Mouse (Mus musculus) limb, embryonic 13.5 days (tissue): ENCODE measurements at regions not wholly inside any gene's neighbourhood (a gene's known extent, or its start where the extent isn't known, plus 50 kb on each side); places are given as distances from the start of the nearest gene placed in this dataset.
"Not testable (repeated sequence)": the region's sequence is repeated elsewhere in the genome, so short reads cannot be mapped to it uniquely, and the experiment has no call there.

Experiments
- ATAC-seq: fragments of 200-750 bp; cut with Nextera tagmentation; 2 replicates; pipeline ENCODE4 v1.8.0; 2017; ENCODE audit warnings: low read depth, moderate number of reproducible peaks, moderate TSS enrichment; ENCODE audit not compliant: low FRiP score
- H3K27ac ChIP-seq: fragments of 300-500 bp; sonication (generic); 2 replicates; pipeline ENCODE4 v1.5.1; 2015; ENCODE audit warnings: inconsistent platforms, mild to moderate bottlenecking, moderate library complexity
- H3K27me3 ChIP-seq: fragments of 300-500 bp; sonication (generic); 2 replicates; pipeline ENCODE4 v1.6.1; 2015; ENCODE audit warnings: mild to moderate bottlenecking, inconsistent platforms
- H3K36me3 ChIP-seq: fragments of 300-500 bp; sonication (generic); 2 replicates; pipeline ENCODE4 v1.6.1; 2015; ENCODE audit warnings: inconsistent platforms, mild to moderate bottlenecking, moderate library complexity
- H3K4me1 ChIP-seq: fragments of 300-500 bp; sonication (generic); 2 replicates; pipeline ENCODE4 v1.6.1; 2015; ENCODE audit warnings: inconsistent platforms
- H3K4me2 ChIP-seq: fragments of 300-500 bp; sonication (generic); replicated peaks from 2 replicates; pipeline ENCODE4 v1.6.1; 2015; ENCODE audit warnings: inconsistent platforms, mild to moderate bottlenecking, moderate library complexity
- H3K4me3 ChIP-seq: fragments of 300-500 bp; sonication (generic); 2 replicates; pipeline ENCODE4 v1.5.1; 2015; ENCODE audit warnings: moderate library complexity, mild to moderate bottlenecking, inconsistent platforms
- H3K9ac ChIP-seq: fragments of 300-500 bp; sonication (generic); 2 replicates; pipeline ENCODE4 v1.6.1; 2015; ENCODE audit warnings: mild to moderate bottlenecking, inconsistent platforms
- H3K9me3 ChIP-seq: fragments of 300-500 bp; sonication (generic); 2 replicates; pipeline ENCODE4 v1.6.1; 2016; ENCODE audit warnings: inconsistent platforms
- WGBS: fragments of 180-500 bp; shearing (Covaris S2); methylation state at CpG from one replicate; pipeline ENCODE4 v1.1.7; 2015; 5-methylcytosine and 5-hydroxymethylcytosine counted together

DNA sequence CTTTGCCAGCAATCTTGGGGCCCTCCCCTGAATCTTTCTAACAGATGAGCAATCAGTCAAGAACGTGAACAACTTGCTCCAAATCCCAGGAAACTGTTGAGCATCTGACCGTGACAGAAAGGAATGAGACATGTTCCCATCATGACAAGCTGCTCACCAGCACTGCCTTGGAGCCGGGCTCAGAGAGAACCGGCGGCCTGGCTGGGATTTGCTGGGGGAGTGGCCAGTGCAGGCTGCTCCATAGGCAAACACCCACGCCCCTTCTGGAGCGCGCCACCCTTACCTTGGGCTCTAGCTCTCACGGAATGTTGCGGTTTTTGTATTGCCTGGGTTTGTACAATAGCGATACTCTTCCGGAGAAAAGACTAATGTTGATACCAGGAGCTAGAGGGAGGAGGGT is 605.4 kb upstream of the Gm19410 start:
- no peak overlapping the region for H3K4me3 ChIP-seq
- H3K9ac ChIP-seq: no peak overlapping the region
- no peaks in the 10 kb centered on the region for H3K4me1 ChIP-seq
- WGBS: 89% methylated on average over 12 of the region's 12 CpGs
- H3K9me3 ChIP-seq: no peaks in the 10 kb centered on the region
- no peak for ATAC-seq
- H3K27me3 ChIP-seq: peaks cover 3% of the 10 kb centered on the region; the same call in 1 of the 2 replicates
- H3K4me2 ChIP-seq: no peak overlapping the region
- H3K27ac ChIP-seq: no peak overlapping the region
- no peaks in the 10 kb centered on the region for H3K36me3 ChIP-seq

DNA sequence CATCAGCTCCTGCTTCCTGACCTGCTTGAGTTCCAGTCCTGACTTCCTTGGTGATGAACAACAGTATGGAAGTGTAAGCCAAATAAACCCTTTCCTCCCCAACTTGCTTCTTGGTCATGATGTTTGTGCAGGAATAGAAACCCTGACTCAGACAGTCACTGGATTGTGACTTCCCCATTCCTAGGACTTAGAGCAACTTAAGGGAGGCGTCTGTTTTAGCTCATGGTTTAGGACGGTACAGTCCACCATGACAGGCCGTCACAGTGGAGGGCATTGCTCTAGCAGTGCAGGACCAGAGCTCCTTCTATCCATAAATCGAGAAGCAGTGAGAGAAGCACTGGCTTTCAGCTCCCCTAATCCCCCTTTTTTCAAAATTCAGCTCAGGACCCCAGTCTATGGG is 603.4 kb upstream of the Gm19410 start:
- not testable (repeated sequence) for H3K4me3 ChIP-seq, H3K4me2 ChIP-seq, H3K9me3 ChIP-seq, H3K9ac ChIP-seq, H3K27ac ChIP-seq, H3K36me3 ChIP-seq, H3K27me3 ChIP-seq, ATAC-seq, H3K4me1 ChIP-seq
- WGBS: 88% methylated on average over 4 of the region's 4 CpGs

DNA sequence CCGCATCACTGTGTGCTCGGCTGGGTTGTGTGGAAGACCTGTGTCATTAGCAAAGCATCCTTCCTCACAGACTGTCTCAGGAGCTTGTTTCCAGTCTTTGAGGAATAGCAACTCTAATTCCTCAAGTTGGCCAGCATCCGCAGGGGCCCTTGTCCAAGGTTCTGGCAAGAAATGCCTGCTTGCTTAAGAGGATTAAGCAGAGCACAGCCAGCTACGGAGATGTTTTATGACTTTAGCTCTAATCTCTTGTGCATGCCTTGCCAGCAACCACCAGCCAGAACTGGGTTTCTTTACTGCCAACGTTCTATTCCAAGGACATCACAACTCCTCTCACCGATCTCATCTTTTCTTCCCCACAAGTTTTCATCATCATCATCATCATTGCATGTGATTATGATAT is 599.0 kb upstream of the Gm19410 start:
- H3K9ac ChIP-seq: no peak overlapping the region
- no peak overlapping the region for H3K27ac ChIP-seq
- no peaks in the 10 kb centered on the region for H3K36me3 ChIP-seq
- H3K4me2 ChIP-seq: no peak overlapping the region
- no peaks in the 10 kb centered on the region for H3K9me3 ChIP-seq
- H3K4me3 ChIP-seq: no peak overlapping the region
- 74% methylated on average over 6 of the region's 6 CpGs for WGBS
- H3K4me1 ChIP-seq: no peaks in the 10 kb centered on the region
- no peaks in the 10 kb centered on the region for H3K27me3 ChIP-seq
- no peak for ATAC-seq

DNA sequence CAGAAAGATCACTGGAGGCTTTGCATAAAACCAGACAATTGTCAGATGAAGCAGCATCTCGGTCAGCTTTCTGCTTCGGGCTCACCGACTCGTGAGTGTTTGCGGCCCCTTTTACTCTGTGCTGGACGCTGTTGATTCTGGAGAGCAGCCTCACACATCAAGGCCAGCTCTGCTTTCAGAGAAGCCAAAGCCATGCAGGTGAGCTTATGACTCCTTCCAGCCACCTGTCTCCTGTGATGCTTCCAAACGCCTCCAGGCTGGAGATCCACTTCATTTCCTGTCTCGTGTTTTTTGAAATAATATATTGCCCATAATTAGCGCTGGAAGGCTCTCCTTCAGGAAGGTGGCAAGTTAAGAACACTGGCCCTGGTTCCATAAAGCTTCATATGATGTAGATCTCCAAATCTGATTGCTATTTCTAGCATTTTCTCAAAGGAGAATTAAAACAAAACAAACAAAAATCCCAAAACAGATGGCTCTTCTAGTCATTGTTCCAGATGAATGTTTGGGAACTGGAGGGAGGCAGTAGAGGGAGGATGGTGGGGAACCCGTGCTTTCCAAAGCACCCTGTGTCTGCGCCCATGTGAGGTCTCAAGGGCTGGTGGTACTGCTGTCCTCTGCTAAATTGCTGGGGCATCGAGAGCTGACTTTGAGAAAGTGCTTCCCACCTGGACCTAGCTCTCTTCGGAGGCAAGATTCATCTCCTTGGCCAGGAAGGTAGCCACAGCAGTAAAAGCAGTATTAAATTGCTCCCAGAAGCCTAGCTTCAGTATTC is 593.9 kb upstream of the Gm19410 start:
- Histone ChIP-seq H3K9ac (no peak overlapping the region), H3K27ac (no peak overlapping the region), H3K9me3 (no peaks in the 10 kb centered on the region), H3K4me1 (no peaks in the 10 kb centered on the region), H3K27me3 (no peaks in the 10 kb centered on the region), H3K36me3 (no peaks in the 10 kb centered on the region), H3K4me3 (no peak overlapping the region), H3K4me2 (no peak overlapping the region)
- no peak for ATAC-seq
- WGBS: 79% methylated on average over 13 of the region's 13 CpGs

DNA sequence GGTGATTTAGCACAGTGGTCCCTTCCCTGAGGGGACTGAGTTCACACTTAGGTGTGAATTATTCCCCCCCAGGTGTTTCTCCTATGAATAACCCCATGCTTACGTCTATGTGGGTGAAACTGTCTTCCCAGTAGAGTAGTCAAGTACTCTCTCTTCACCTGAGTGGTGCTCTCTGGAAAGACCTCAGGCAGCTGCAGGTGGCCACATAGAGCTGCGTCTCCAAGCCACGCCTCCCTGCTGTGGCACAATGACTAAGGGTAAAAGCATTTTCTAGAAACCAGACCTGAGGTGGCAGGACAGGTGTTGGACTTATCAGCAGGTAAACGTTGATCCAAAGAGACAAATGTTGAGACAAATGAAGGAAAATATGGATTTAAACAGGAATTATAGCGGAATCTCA is 588.3 kb upstream of the Gm19410 start:
- no peak overlapping the region for H3K4me3 ChIP-seq
- H3K36me3 ChIP-seq: no peaks in the 10 kb centered on the region
- no peaks in the 10 kb centered on the region for H3K9me3 ChIP-seq
- no peak overlapping the region for H3K9ac ChIP-seq
- ATAC-seq: no peak
- no peak overlapping the region for H3K4me2 ChIP-seq
- no peaks in the 10 kb centered on the region for H3K4me1 ChIP-seq
- no peaks in the 10 kb centered on the region for H3K27me3 ChIP-seq
- no peak overlapping the region for H3K27ac ChIP-seq
- 64% methylated on average over 5 of the region's 5 CpGs for WGBS

DNA sequence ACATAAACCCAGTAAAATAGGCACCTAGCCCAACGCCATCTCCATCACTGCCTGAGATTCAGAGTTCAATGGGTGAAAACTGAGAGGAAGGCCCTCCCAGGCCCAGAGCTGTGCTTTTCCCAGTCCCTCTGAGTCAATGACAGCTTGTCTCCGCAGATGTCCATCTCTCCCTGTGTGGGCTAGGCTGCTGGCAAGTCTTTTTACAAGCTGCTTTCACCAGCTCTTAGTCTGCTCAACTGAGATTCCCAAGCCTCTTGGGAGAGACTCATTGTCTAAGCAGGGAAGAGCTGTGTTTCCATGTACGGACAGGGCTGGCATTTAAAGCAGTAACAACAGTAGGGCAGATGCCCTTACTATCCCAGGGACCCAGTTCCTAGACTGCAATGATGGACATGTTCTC is 585.5 kb upstream of the Gm19410 start:
- H3K4me2 ChIP-seq: no peak overlapping the region
- H3K4me3 ChIP-seq: no peak overlapping the region
- WGBS: 77% methylated on average over 3 of the region's 3 CpGs
- no peaks in the 10 kb centered on the region for H3K36me3 ChIP-seq
- H3K9ac ChIP-seq: no peak overlapping the region
- H3K4me1 ChIP-seq: no peaks in the 10 kb centered on the region
- no peak for ATAC-seq
- 0 out of 2 replicates have a peak, but pooled peaks cover 9% of the 10 kb centered on the region for H3K9me3 ChIP-seq
- H3K27me3 ChIP-seq: no peaks in the 10 kb centered on the region
- no peak overlapping the region for H3K27ac ChIP-seq

DNA sequence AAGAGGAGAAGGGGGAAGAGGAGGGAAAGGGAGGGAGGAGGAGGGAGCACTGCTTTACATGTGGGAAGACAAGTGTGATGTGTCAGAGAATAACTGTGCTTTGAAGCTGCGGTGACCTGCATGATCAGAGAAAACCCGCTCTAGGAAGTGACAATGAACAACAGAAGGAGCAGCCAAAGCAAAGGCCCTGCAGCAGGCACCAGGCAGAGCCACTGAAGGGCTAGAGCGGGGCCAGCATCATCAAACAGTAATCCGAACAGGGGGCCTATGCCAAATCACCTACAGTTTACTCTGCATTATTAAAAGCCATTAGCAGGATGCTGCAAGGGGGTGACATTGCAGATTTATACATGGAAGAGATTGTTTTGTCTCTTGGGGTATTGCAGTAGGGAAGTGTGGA is 583.4 kb upstream of the Gm19410 start:
- ATAC-seq: no peak
- Histone ChIP-seq H3K27me3 (no peaks in the 10 kb centered on the region), H3K4me2 (no peak overlapping the region), H3K27ac (no peak overlapping the region), H3K4me3 (no peak overlapping the region), H3K36me3 (no peaks in the 10 kb centered on the region), H3K4me1 (no peaks in the 10 kb centered on the region), H3K9ac (no peak overlapping the region), H3K9me3 (0 out of 2 replicates have a peak, but pooled peaks cover 9% of the 10 kb centered on the region)
- 62% methylated on average over 4 of the region's 4 CpGs for WGBS

DNA sequence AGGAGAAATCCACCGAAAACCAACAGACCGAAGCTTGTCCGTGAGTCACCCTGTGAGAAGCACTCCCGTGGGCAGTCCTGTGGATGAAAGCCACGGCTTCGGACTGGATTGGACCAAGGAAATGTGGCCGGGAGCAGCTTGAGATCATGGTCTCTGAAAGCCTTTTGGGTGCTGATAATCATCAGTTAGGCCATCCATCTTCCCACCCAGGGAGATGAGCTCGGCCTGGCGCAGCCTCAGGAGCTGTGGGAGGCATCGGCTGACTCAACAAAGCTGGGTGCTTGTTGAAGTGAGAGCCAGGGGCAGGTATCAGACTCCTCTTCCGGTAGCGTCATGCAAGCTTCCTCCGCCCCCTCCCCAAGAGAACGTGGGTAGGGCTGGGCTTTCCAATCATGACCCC is 582.2 kb upstream of the Gm19410 start:
- H3K9ac ChIP-seq: no peak overlapping the region
- no peaks in the 10 kb centered on the region for H3K27me3 ChIP-seq
- H3K4me3 ChIP-seq: no peak overlapping the region
- no peak for ATAC-seq
- H3K36me3 ChIP-seq: no peaks in the 10 kb centered on the region
- no peak overlapping the region for H3K27ac ChIP-seq
- H3K9me3 ChIP-seq: 0 out of 2 replicates have a peak, but pooled peaks cover 9% of the 10 kb centered on the region
- H3K4me1 ChIP-seq: no peaks in the 10 kb centered on the region
- WGBS: 94% methylated on average over 14 of the region's 14 CpGs
- no peak overlapping the region for H3K4me2 ChIP-seq

DNA sequence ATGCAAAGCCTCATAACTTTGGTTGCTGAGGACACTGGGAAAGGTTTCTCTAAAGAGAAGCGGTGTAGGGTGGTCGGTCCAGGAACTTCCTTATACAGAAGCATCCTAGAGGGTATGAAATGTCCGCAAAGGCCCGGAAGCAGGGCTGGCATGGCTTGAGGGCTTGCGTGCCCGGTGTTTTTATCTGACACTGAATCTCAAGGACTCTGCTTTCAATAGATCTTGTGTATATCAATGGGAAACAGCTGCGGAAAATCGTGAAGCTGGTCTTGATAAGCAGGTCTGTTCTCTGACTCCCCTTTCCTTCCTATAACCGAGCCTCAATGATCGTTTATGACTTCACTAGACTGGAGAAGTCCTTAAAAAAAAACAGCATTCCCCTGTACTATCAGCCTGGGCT is 580.4 kb upstream of the Gm19410 start:
- H3K4me2 ChIP-seq: no peak overlapping the region
- no peaks in the 10 kb centered on the region for H3K4me1 ChIP-seq
- H3K9me3 ChIP-seq: 0 out of 2 replicates have a peak, but pooled peaks cover 9% of the 10 kb centered on the region
- H3K9ac ChIP-seq: no peak overlapping the region
- no peak overlapping the region for H3K27ac ChIP-seq
- no peaks in the 10 kb centered on the region for H3K36me3 ChIP-seq
- H3K27me3 ChIP-seq: no peaks in the 10 kb centered on the region
- WGBS: 63% methylated on average over 10 of the region's 10 CpGs
- H3K4me3 ChIP-seq: no peak overlapping the region
- no peak for ATAC-seq

DNA sequence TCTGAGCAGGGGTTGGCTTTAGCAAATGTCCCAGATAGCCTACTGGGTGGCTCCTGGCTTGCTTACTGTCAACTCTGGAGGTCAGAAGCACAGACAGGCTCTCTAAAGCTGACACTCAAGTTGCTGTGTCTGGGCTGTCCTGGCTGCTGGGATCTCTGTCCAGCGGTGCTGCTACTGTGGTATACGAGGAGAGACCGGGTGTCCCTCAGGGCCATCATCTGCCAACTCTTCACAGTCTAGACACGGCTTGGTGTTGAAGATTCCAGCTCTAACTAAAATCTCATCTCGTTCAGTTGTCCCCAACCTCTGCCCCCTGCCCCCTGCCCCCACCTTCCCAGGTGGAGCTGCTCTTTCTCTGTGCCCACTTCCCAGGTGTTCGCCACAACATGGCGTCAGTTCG is 577.1 kb upstream of the Gm19410 start:
- no peak overlapping the region for H3K4me2 ChIP-seq
- no peaks in the 10 kb centered on the region for H3K27me3 ChIP-seq
- H3K27ac ChIP-seq: no peak overlapping the region
- no peaks in the 10 kb centered on the region for H3K36me3 ChIP-seq
- ATAC-seq: no peak
- H3K9me3 ChIP-seq: 0 out of 2 replicates have a peak, but pooled peaks cover 3% of the 10 kb centered on the region
- WGBS: 90% methylated on average over 8 of the region's 8 CpGs
- no peak overlapping the region for H3K4me3 ChIP-seq
- no peak overlapping the region for H3K9ac ChIP-seq
- peaks cover 2% of the 10 kb centered on the region; the same call in 1 of the 2 replicates for H3K4me1 ChIP-seq

DNA sequence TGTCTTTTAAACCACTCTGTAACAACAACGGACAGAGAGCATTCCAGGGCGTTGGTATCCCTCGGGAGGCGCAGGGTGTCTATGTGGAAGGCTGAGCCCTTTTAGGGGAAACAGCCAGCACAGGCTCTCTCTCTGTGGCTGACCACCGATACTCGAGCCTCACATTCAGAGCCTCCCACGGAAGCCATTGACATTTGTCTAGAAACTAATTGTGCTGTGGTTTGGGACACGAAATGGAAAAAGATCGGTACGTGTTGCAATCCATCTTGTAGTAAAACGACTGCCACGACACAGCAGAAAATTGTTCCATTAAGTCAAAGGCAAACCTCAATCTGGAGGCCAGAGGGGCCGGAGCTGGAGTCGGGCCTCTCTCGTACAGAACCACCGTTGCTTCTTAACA is 575.9 kb upstream of the Gm19410 start:
- ATAC-seq: no peak
- no peaks in the 10 kb centered on the region for H3K9me3 ChIP-seq
- H3K27me3 ChIP-seq: no peaks in the 10 kb centered on the region
- H3K27ac ChIP-seq: no peak overlapping the region
- no peak overlapping the region for H3K9ac ChIP-seq
- WGBS: 72% methylated on average over 16 of the region's 16 CpGs
- H3K4me1 ChIP-seq: peaks cover 3% of the 10 kb centered on the region; the same call in 1 of the 2 replicates
- no peak overlapping the region for H3K4me2 ChIP-seq
- H3K36me3 ChIP-seq: no peaks in the 10 kb centered on the region
- H3K4me3 ChIP-seq: no peak overlapping the region

DNA sequence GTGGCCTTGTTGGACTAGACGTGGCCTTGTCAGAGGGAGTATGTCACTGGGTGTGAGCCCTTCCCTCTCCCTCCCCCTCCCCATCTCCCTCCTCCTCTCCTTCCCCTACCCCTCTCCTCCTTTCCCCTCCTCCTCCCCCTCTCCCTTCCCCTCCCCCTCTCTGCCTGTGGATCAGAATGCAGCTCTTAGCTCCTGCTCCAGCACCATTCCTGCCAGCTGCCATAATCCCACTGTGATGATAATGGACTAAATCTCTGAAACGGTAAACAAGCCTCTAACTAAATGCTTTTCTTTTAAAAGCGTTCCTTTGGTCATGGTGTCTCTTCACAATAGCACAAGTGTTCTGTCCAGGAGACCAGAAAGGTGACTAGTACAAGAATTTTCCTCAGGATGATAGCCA is 573.1 kb upstream of the Gm19410 start:
- Histone ChIP-seq H3K9ac (no peak overlapping the region), H3K4me2 (no peak overlapping the region), H3K9me3 (no peaks in the 10 kb centered on the region), H3K27ac (no peak overlapping the region), H3K27me3 (no peaks in the 10 kb centered on the region), H3K36me3 (no peaks in the 10 kb centered on the region), H3K4me1 (peaks cover 13% of the 10 kb centered on the region), H3K4me3 (no peak overlapping the region)
- 45% methylated on average over 3 of the region's 3 CpGs for WGBS
- no peak for ATAC-seq

DNA sequence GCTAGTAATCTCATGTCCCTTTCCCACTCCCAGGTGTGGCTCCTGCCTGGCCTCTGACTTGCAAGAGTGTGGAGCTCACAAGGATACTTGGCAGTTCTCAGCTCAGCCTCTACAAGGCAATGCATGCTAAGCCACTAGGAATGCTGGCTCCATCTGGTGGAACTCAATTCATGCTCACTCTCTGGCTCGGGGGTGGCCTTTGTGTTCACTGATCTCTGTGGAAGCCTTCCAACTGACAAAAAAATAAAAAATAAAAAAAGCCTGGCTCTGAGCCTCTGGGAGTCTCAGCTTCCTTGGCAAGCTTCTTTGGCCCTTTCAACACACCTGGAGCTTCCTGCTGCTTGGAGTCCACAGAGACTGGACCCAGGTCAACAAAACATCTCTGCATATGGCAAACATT is 571.8 kb upstream of the Gm19410 start:
- no peak overlapping the region for H3K4me3 ChIP-seq
- H3K9me3 ChIP-seq: no peaks in the 10 kb centered on the region
- peak; percentile 83 for ATAC-seq
- H3K36me3 ChIP-seq: no peaks in the 10 kb centered on the region
- WGBS: 42% methylated on average over 1 of the region's 1 CpGs
- peak overlapping the region; percentile 33; the same call in 1 of the 2 replicates for H3K27ac ChIP-seq
- H3K4me1 ChIP-seq: peaks cover 13% of the 10 kb centered on the region
- H3K27me3 ChIP-seq: no peaks in the 10 kb centered on the region
- no peak overlapping the region for H3K4me2 ChIP-seq
- no peak overlapping the region for H3K9ac ChIP-seq
